Mouse (Mus musculus): ENCODE data around the gene Gm20388. TPM values are rescaled to one million over a fixed set of nuclear protein-coding genes. Genes with fewer than 3 reads are reported as not detected.
"Not testable (repeated sequence)": the region's sequence is repeated elsewhere in the genome, so short reads cannot be mapped to it uniquely, and the experiment has no call there.

Gm20388 gene
- polyA plus RNA-seq, 1 experiment from 2014 or later: 12.4 TPM

GRCm38 (mm10) chr8:120668374-120668905 is 757.8 kb downstream of the Gm20388 start, which contains the start of gene Emc8:
Emc8 (minus strand) TSS chr8:120668573.
- H3K9ac ChIP-seq (ENCODE audit: low read depth, low read length): peak within 1 kb of the TSS; percentile 93
- H3K9me3 ChIP-seq (ENCODE audit: control insufficient read depth, low read length): no peaks in the 10 kb centered on the region
- H3K4me3 ChIP-seq (ENCODE audit: low read length): peak within 1 kb of the TSS; percentile 94
- no peaks in the 10 kb centered on the region for H3K27me3 ChIP-seq (replicated peaks; ENCODE audit: control insufficient read depth, insufficient read depth, low read length)
- WGBS: under 1% methylated on average over 33 of the region's 51 CpGs
- ATAC-seq: no peak
- H3K27ac ChIP-seq (ENCODE audit: low read depth, low read length): peak within 1 kb of the TSS; percentile 89
- peaks cover 16% of the 10 kb centered on the region for H3K36me3 ChIP-seq (ENCODE audit: control insufficient read depth, insufficient read depth, low read length)
- peak within 1 kb of the TSS; percentile 84 for H3K4me2 ChIP-seq (ENCODE audit: low read length)
- H3K4me1 ChIP-seq (ENCODE audit: control insufficient read depth, insufficient read depth, low read depth, low read length): peaks cover 36% of the 10 kb centered on the region

- Histone ChIP-seq H3K9ac (ENCODE audit: low read depth, low read length) (no peak overlapping the region), H3K36me3 (ENCODE audit: control insufficient read depth, insufficient read depth, low read length) (peaks cover 24% of the 10 kb centered on the region), H3K27me3 (replicated peaks; ENCODE audit: control insufficient read depth, insufficient read depth, low read length) (no peaks in the 10 kb centered on the region), H3K9me3 (ENCODE audit: control insufficient read depth, low read length) (no peaks in the 10 kb centered on the region), H3K4me3 (ENCODE audit: low read length) (no peak overlapping the region), H3K27ac (ENCODE audit: low read depth, low read length) (no peak overlapping the region), H3K4me2 (ENCODE audit: low read length) (no peak overlapping the region), H3K4me1 (ENCODE audit: control insufficient read depth, insufficient read depth, low read depth, low read length) (peaks cover 9% of the 10 kb centered on the region)
- no peak for ATAC-seq
- 58% methylated on average over 6 of the region's 6 CpGs for WGBS
Observed at GRCm38 (mm10) chr8:120671775-120672174, 761.1 kb downstream of the Gm20388 start.

- WGBS: 93% methylated on average over 16 of the region's 16 CpGs
- no peak overlapping the region for H3K4me3 ChIP-seq (ENCODE audit: low read length)
- H3K4me1 ChIP-seq (ENCODE audit: control insufficient read depth, insufficient read depth, low read depth, low read length): peaks cover 6% of the 10 kb centered on the region
- no peaks in the 10 kb centered on the region for H3K9me3 ChIP-seq (ENCODE audit: control insufficient read depth, low read length)
- H3K9ac ChIP-seq (ENCODE audit: low read depth, low read length): no peak overlapping the region
- H3K27me3 ChIP-seq (replicated peaks; ENCODE audit: control insufficient read depth, insufficient read depth, low read length): no peaks in the 10 kb centered on the region
- no peak overlapping the region for H3K4me2 ChIP-seq (ENCODE audit: low read length)
- H3K27ac ChIP-seq (ENCODE audit: low read depth, low read length): no peak overlapping the region
- H3K36me3 ChIP-seq (ENCODE audit: control insufficient read depth, insufficient read depth, low read length): peaks cover 26% of the 10 kb centered on the region
- ATAC-seq: no peak
Observed at GRCm38 (mm10) chr8:120672626-120673229, 762.1 kb downstream of the Gm20388 start.

GRCm38 (mm10) chr8:120673298-120673697 is 762.7 kb downstream of the Gm20388 start:
- no peak for ATAC-seq
- no peak overlapping the region for H3K4me3 ChIP-seq (ENCODE audit: low read length)
- no peak overlapping the region for H3K27ac ChIP-seq (ENCODE audit: low read depth, low read length)
- H3K27me3 ChIP-seq (replicated peaks; ENCODE audit: control insufficient read depth, insufficient read depth, low read length): no peaks in the 10 kb centered on the region
- H3K9me3 ChIP-seq (ENCODE audit: control insufficient read depth, low read length): no peaks in the 10 kb centered on the region
- H3K4me1 ChIP-seq (ENCODE audit: control insufficient read depth, insufficient read depth, low read depth, low read length): peaks cover 6% of the 10 kb centered on the region
- WGBS: 91% methylated on average over 7 of the region's 7 CpGs
- no peak overlapping the region for H3K4me2 ChIP-seq (ENCODE audit: low read length)
- H3K9ac ChIP-seq (ENCODE audit: low read depth, low read length): no peak overlapping the region
- peaks cover 26% of the 10 kb centered on the region for H3K36me3 ChIP-seq (ENCODE audit: control insufficient read depth, insufficient read depth, low read length)

GRCm38 (mm10) chr8:120675718-120676117 is 765.1 kb downstream of the Gm20388 start:
- peaks cover 25% of the 10 kb centered on the region for H3K36me3 ChIP-seq (ENCODE audit: control insufficient read depth, insufficient read depth, low read length)
- no peak for ATAC-seq
- no peaks in the 10 kb centered on the region for H3K27me3 ChIP-seq (replicated peaks; ENCODE audit: control insufficient read depth, insufficient read depth, low read length)
- WGBS: 71% methylated on average over 8 of the region's 8 CpGs
- no peak overlapping the region for H3K4me3 ChIP-seq (ENCODE audit: low read length)
- H3K27ac ChIP-seq (ENCODE audit: low read depth, low read length): no peak overlapping the region
- no peaks in the 10 kb centered on the region; the same call in 1 of the 2 replicates for H3K4me1 ChIP-seq (ENCODE audit: control insufficient read depth, insufficient read depth, low read depth, low read length)
- no peak overlapping the region for H3K9ac ChIP-seq (ENCODE audit: low read depth, low read length)
- H3K9me3 ChIP-seq (ENCODE audit: control insufficient read depth, low read length): no peaks in the 10 kb centered on the region
- H3K4me2 ChIP-seq (ENCODE audit: low read length): no peak overlapping the region

- peak; percentile 37; the same call in 1 of the 2 replicates for ATAC-seq
- Histone ChIP-seq H3K9ac (ENCODE audit: low read depth, low read length) (no peak overlapping the region), H3K9me3 (ENCODE audit: control insufficient read depth, low read length) (no peaks in the 10 kb centered on the region), H3K27me3 (replicated peaks; ENCODE audit: control insufficient read depth, insufficient read depth, low read length) (no peaks in the 10 kb centered on the region), H3K36me3 (ENCODE audit: control insufficient read depth, insufficient read depth, low read length) (peaks cover 10% of the 10 kb centered on the region), H3K27ac (ENCODE audit: low read depth, low read length) (no peak overlapping the region), H3K4me2 (ENCODE audit: low read length) (no peak overlapping the region), H3K4me1 (ENCODE audit: control insufficient read depth, insufficient read depth, low read depth, low read length) (no peaks in the 10 kb centered on the region), H3K4me3 (ENCODE audit: low read length) (no peak overlapping the region)
- WGBS: 14% methylated on average over 10 of the region's 10 CpGs
Observed at GRCm38 (mm10) chr8:120678447-120678846, 767.8 kb downstream of the Gm20388 start.

GRCm38 (mm10) chr8:120679629-120680387 is 769.2 kb downstream of the Gm20388 start:
- WGBS: 79% methylated on average over 11 of the region's 11 CpGs

GRCm38 (mm10) chr8:120680405-120680804 is 769.8 kb downstream of the Gm20388 start:
- not testable (repeated sequence) for H3K27ac ChIP-seq (ENCODE audit: low read depth, low read length); H3K36me3 ChIP-seq (ENCODE audit: control insufficient read depth, insufficient read depth, low read length); H3K27me3 ChIP-seq (replicated peaks; ENCODE audit: control insufficient read depth, insufficient read depth, low read length); ATAC-seq; H3K9ac ChIP-seq (ENCODE audit: low read depth, low read length); H3K4me3 ChIP-seq (ENCODE audit: low read length); H3K4me1 ChIP-seq (ENCODE audit: control insufficient read depth, insufficient read depth, low read depth, low read length); H3K9me3 ChIP-seq (ENCODE audit: control insufficient read depth, low read length); H3K4me2 ChIP-seq (ENCODE audit: low read length)
- 52% methylated on average over 7 of the region's 7 CpGs for WGBS

More at GRCm38 (mm10) chr8:120679629-120680387, 769.2 kb downstream of the Gm20388 start:
- H3K4me2 ChIP-seq (ENCODE audit: low read length): no peak overlapping the region
- peaks cover 3% of the 10 kb centered on the region; the same call in 1 of the 2 replicates for H3K36me3 ChIP-seq (ENCODE audit: control insufficient read depth, insufficient read depth, low read length)
- no peak overlapping the region for H3K27ac ChIP-seq (ENCODE audit: low read depth, low read length)
- no peaks in the 10 kb centered on the region for H3K27me3 ChIP-seq (replicated peaks; ENCODE audit: control insufficient read depth, insufficient read depth, low read length)
- no peaks in the 10 kb centered on the region for H3K4me1 ChIP-seq (ENCODE audit: control insufficient read depth, insufficient read depth, low read depth, low read length)
- no peak overlapping the region; the same call in 1 of the 2 replicates for H3K9ac ChIP-seq (ENCODE audit: low read depth, low read length)
- no peaks in the 10 kb centered on the region for H3K9me3 ChIP-seq (ENCODE audit: control insufficient read depth, low read length)
- no peak for ATAC-seq
- no peak overlapping the region for H3K4me3 ChIP-seq (ENCODE audit: low read length)

- H3K9ac ChIP-seq (ENCODE audit: low read depth, low read length): no peak overlapping the region
- H3K4me3 ChIP-seq (ENCODE audit: low read length): no peak overlapping the region
- H3K9me3 ChIP-seq (ENCODE audit: control insufficient read depth, low read length): no peaks in the 10 kb centered on the region
- H3K27ac ChIP-seq (ENCODE audit: low read depth, low read length): no peak overlapping the region
- no peaks in the 10 kb centered on the region for H3K4me1 ChIP-seq (ENCODE audit: control insufficient read depth, insufficient read depth, low read depth, low read length)
- H3K27me3 ChIP-seq (replicated peaks; ENCODE audit: control insufficient read depth, insufficient read depth, low read length): no peaks in the 10 kb centered on the region
- 77% methylated on average over 10 of the region's 10 CpGs for WGBS
- H3K36me3 ChIP-seq (ENCODE audit: control insufficient read depth, insufficient read depth, low read length): peaks cover 3% of the 10 kb centered on the region; the same call in 1 of the 2 replicates
- no peak for ATAC-seq
- no peak overlapping the region for H3K4me2 ChIP-seq (ENCODE audit: low read length)
Observed at GRCm38 (mm10) chr8:120681113-120681512, 770.5 kb downstream of the Gm20388 start.
